Mouse (Mus musculus): ENCODE data around the gene Faiml. TPM values are rescaled to one million over a fixed set of nuclear protein-coding genes. Genes with fewer than 3 reads are reported as not detected.
A peak's percentile ranks its signal among the peaks of the same experiment; 100 is the strongest.

The Faiml gene
- total and polyA plus RNA-seq, 3 experiments, result not detected

GRCm38 (mm10) chr9:99217999-99218719 lies 18.9 kb downstream of the Faiml start:
- TF ChIP-seq POLR2A (IDR thresholded peaks at IDR 0.05; ENCODE audit: insufficient read depth, low read depth, low read length) (no peak), CTCF (IDR thresholded peaks at IDR 0.05) (no peak), EP300 (IDR thresholded peaks at IDR 0.05; ENCODE audit: insufficient read depth, low read depth, low read length) (no peak)
- H3K9ac ChIP-seq (ENCODE audit: low read depth, low read length), result no peak overlapping the region
- H3K4me3 ChIP-seq, result no peak overlapping the region
- H3K79me2 ChIP-seq (replicated peaks; ENCODE audit: control insufficient read depth, insufficient read depth, low read length), result no peaks in the 10 kb centered on the region
- H3K27me3 ChIP-seq (ENCODE audit: control insufficient read depth, insufficient read depth, low read length), result no peaks in the 10 kb centered on the region
- WGBS, result 17% methylated on average over 6 of the region's 6 CpGs
- intact Hi-C loops (cut with DNase I), result no loop called here
- no peaks in the 10 kb centered on the region for H3K36me3 ChIP-seq (ENCODE audit: control insufficient read depth, insufficient read depth, low read length)
- DNase-seq, result no peak
- no peak overlapping the region for H3K27ac ChIP-seq
- H3K4me1 ChIP-seq (ENCODE audit: control insufficient read depth, insufficient read depth, low read length), result no peaks in the 10 kb centered on the region

- TF ChIP-seq CTCF (IDR thresholded peaks at IDR 0.05) (no peak), POLR2A (IDR thresholded peaks at IDR 0.05; ENCODE audit: insufficient read depth, low read depth, low read length) (no peak), EP300 (IDR thresholded peaks at IDR 0.05; ENCODE audit: insufficient read depth, low read depth, low read length) (no peak)
- Histone ChIP-seq H3K4me3 (no peak overlapping the region), H3K36me3 (ENCODE audit: control insufficient read depth, insufficient read depth, low read length) (no peaks in the 10 kb centered on the region), H3K4me1 (ENCODE audit: control insufficient read depth, insufficient read depth, low read length) (no peaks in the 10 kb centered on the region), H3K79me2 (replicated peaks; ENCODE audit: control insufficient read depth, insufficient read depth, low read length) (no peaks in the 10 kb centered on the region), H3K9ac (ENCODE audit: low read depth, low read length) (no peak overlapping the region), H3K27me3 (ENCODE audit: control insufficient read depth, insufficient read depth, low read length) (no peaks in the 10 kb centered on the region), H3K27ac (no peak overlapping the region)
- intact Hi-C loops (cut with DNase I), result no loop called here
- WGBS, result 63% methylated on average over 2 of the region's 2 CpGs
- no peak for DNase-seq
Measured at GRCm38 (mm10) chr9:99216182-99216581, 20.9 kb downstream of the Faiml start.

- Histone ChIP-seq H3K36me3 (ENCODE audit: control insufficient read depth, insufficient read depth, low read length) (no peaks in the 10 kb centered on the region), H3K79me2 (replicated peaks; ENCODE audit: control insufficient read depth, insufficient read depth, low read length) (no peaks in the 10 kb centered on the region), H3K27ac (no peak overlapping the region), H3K9ac (ENCODE audit: low read depth, low read length) (no peak overlapping the region), H3K27me3 (ENCODE audit: control insufficient read depth, insufficient read depth, low read length) (no peaks in the 10 kb centered on the region), H3K4me1 (ENCODE audit: control insufficient read depth, insufficient read depth, low read length) (no peaks in the 10 kb centered on the region), H3K4me3 (no peak overlapping the region)
- DNase-seq, result no peak
- intact Hi-C loops (cut with DNase I), result no loop called here
- no peak for TF ChIP-seq CTCF (IDR thresholded peaks at IDR 0.05)
- TF ChIP-seq EP300 (IDR thresholded peaks at IDR 0.05; ENCODE audit: insufficient read depth, low read depth, low read length), result no peak
- TF ChIP-seq POLR2A (IDR thresholded peaks at IDR 0.05; ENCODE audit: insufficient read depth, low read depth, low read length), result no peak
- 32% methylated on average over 2 of the region's 2 CpGs for WGBS
Measured at GRCm38 (mm10) chr9:99212643-99213042, 24.4 kb downstream of the Faiml start.

- Histone ChIP-seq H3K36me3 (ENCODE audit: control insufficient read depth, insufficient read depth, low read length) (no peaks in the 10 kb centered on the region), H3K4me3 (no peak overlapping the region), H3K79me2 (replicated peaks; ENCODE audit: control insufficient read depth, insufficient read depth, low read length) (no peaks in the 10 kb centered on the region), H3K27me3 (ENCODE audit: control insufficient read depth, insufficient read depth, low read length) (no peaks in the 10 kb centered on the region), H3K9ac (ENCODE audit: low read depth, low read length) (no peak overlapping the region), H3K4me1 (ENCODE audit: control insufficient read depth, insufficient read depth, low read length) (no peaks in the 10 kb centered on the region), H3K27ac (no peak overlapping the region)
- WGBS, result 25% methylated on average over 8 of the region's 8 CpGs
- peak in 1 of 2 experiments; percentile 33 for DNase-seq
- intact Hi-C loops (cut with DNase I), result no loop called here
- TF ChIP-seq POLR2A (IDR thresholded peaks at IDR 0.05; ENCODE audit: insufficient read depth, low read depth, low read length) (no peak), EP300 (IDR thresholded peaks at IDR 0.05; ENCODE audit: insufficient read depth, low read depth, low read length) (no peak), CTCF (IDR thresholded peaks at IDR 0.05) (no peak)
Measured at GRCm38 (mm10) chr9:99183043-99183670, 53.9 kb downstream of the Faiml start.

DNA sequence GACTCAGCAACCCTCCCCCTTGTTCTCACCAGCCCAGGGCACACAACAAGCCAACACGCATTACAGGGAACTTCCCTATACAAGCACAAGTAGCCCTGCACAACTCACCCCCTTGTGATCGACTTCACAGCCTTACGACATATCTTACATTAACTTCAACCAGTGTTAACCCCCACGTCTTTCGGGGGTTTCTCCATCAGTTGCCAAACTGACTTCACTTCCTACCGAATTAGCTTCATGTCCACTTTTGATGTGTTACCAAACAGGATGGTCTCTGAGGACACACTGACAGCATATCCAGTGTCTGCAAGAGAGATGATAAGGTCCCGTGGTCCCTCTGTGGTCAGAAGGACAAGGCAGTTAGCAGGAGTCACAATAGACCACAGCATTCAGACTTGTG lies 54.9 kb downstream of the Faiml start:
- no peak for DNase-seq
- intact Hi-C loops (cut with DNase I), result no loop called here
- Histone ChIP-seq H3K79me2 (replicated peaks; ENCODE audit: control insufficient read depth, insufficient read depth, low read length) (no peaks in the 10 kb centered on the region), H3K27me3 (ENCODE audit: control insufficient read depth, insufficient read depth, low read length) (no peaks in the 10 kb centered on the region), H3K27ac (no peak overlapping the region), H3K9ac (ENCODE audit: low read depth, low read length) (no peak overlapping the region), H3K4me1 (ENCODE audit: control insufficient read depth, insufficient read depth, low read length) (no peaks in the 10 kb centered on the region), H3K4me3 (no peak overlapping the region), H3K36me3 (ENCODE audit: control insufficient read depth, insufficient read depth, low read length) (no peaks in the 10 kb centered on the region)
- 51% methylated on average over 7 of the region's 7 CpGs for WGBS
- no peak for TF ChIP-seq EP300 (IDR thresholded peaks at IDR 0.05; ENCODE audit: insufficient read depth, low read depth, low read length)
- no peak for TF ChIP-seq CTCF (IDR thresholded peaks at IDR 0.05)
- no peak for TF ChIP-seq POLR2A (IDR thresholded peaks at IDR 0.05; ENCODE audit: insufficient read depth, low read depth, low read length)

GRCm38 (mm10) chr9:99180272-99180671 lies 56.8 kb downstream of the Faiml start:
- H3K4me1 ChIP-seq (ENCODE audit: control insufficient read depth, insufficient read depth, low read length), result no peaks in the 10 kb centered on the region
- 21% methylated on average over 8 of the region's 8 CpGs for WGBS
- TF ChIP-seq CTCF (IDR thresholded peaks at IDR 0.05) (no peak), EP300 (IDR thresholded peaks at IDR 0.05; ENCODE audit: insufficient read depth, low read depth, low read length) (no peak), POLR2A (IDR thresholded peaks at IDR 0.05; ENCODE audit: insufficient read depth, low read depth, low read length) (no peak)
- no peak overlapping the region for H3K4me3 ChIP-seq
- no peaks in the 10 kb centered on the region for H3K36me3 ChIP-seq (ENCODE audit: control insufficient read depth, insufficient read depth, low read length)
- no peak overlapping the region for H3K27ac ChIP-seq
- H3K79me2 ChIP-seq (replicated peaks; ENCODE audit: control insufficient read depth, insufficient read depth, low read length), result no peaks in the 10 kb centered on the region
- no peaks in the 10 kb centered on the region for H3K27me3 ChIP-seq (ENCODE audit: control insufficient read depth, insufficient read depth, low read length)
- no peak overlapping the region for H3K9ac ChIP-seq (ENCODE audit: low read depth, low read length)
- intact Hi-C loops (cut with DNase I), result no loop called here
- no peak for DNase-seq

Other genes starting within 250 kb of the Faiml start
- gene Gm1123, start 201.5 kb downstream of the Faiml start, total RNA-seq (2021), result not detected
- 0.12 TPM in 1 of 2 replicates, not detected in the other for gene Gm1123, start 201.5 kb downstream of the Faiml start, polyA plus RNA-seq (2012; rRNA removed)
- 10 to 100 TPM in 1 of 2 experiments, 1 to 10 TPM in 1; 10.0 to 10.8 TPM for gene Pik3cb, start 96.6 kb downstream of the Faiml start, total RNA-seq (2021)
- gene Pik3cb, start 96.6 kb downstream of the Faiml start, polyA plus RNA-seq (2012; rRNA removed), result 2.6 and 6.3 TPM in 2 replicates
- gene Cep70, start 6.1 kb upstream of the Faiml start, total RNA-seq (2021), result 1 to 10 TPM; 5.5 to 8.1 TPM
- 2.3 and 4.0 TPM in 2 replicates for gene Cep70, start 6.1 kb upstream of the Faiml start, polyA plus RNA-seq (2012; rRNA removed)
- gene Esyt3, start 121.3 kb upstream of the Faiml start, total RNA-seq (2021), result under 1 TPM; 0.64 to 0.81 TPM
- 0.33 and 0.47 TPM in 2 replicates for gene Esyt3, start 121.3 kb upstream of the Faiml start, polyA plus RNA-seq (2012; rRNA removed)
- 1 to 10 TPM; 5.1 to 6.6 TPM for gene Mras, start 200.1 kb upstream of the Faiml start, total RNA-seq (2021)
- gene Mras, start 200.1 kb upstream of the Faiml start, polyA plus RNA-seq (2012; rRNA removed), result 4.7 and 6.4 TPM in 2 replicates
- gene Nme9, start 214.2 kb upstream of the Faiml start, total RNA-seq (2021), result not detected
- 1.7 TPM in 1 of 2 replicates, not detected in the other for gene Nme9, start 214.2 kb upstream of the Faiml start, polyA plus RNA-seq (2012; rRNA removed)